Mouse (Mus musculus): Measurements from ENCODE around the gene Rpl14. TPM values are rescaled to one million over a fixed set of nuclear protein-coding genes. Genes with fewer than 3 reads are reported as not detected.

Gene Rpl14
- polyA plus RNA-seq, 1 experiment from 2014 or later: 375 TPM

DNA sequence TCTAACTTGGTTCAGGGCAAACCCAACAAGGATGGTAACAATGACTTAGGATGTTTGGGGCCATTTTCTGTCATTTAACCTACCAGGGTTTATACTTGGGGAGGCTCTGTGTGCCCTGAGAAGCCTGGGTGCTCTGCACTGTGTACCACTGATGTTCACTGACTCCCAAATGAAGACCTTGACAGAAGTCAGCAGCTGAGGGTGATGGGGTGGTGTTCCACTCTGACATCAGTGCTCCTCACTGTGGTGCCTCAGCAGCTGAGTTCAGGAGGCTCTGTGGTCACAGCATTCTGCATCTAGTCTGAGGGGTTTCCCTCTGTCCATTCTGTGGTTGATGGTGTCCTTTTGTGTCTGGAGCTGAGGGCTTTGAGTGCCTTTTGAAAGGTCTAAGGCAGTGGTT lies 39.8 kb downstream of the Rpl14 start:
- no peak for ATAC-seq (replicated peaks; ENCODE audit: extremely low read depth, insufficient read depth, low FRiP score)
- Histone ChIP-seq H3K9me3 (replicated peaks; ENCODE audit: control insufficient read depth, low read length) (peaks cover 14% of the 10 kb centered on the region), H3K27me3 (ENCODE audit: control insufficient read depth, insufficient read depth, low read length) (no peaks in the 10 kb centered on the region), H3K4me2 (ENCODE audit: low read depth, low read length) (no peak overlapping the region), H3K36me3 (ENCODE audit: control insufficient read depth, insufficient read depth) (no peaks in the 10 kb centered on the region), H3K4me3 (ENCODE audit: low read length) (no peak overlapping the region), H3K4me1 (ENCODE audit: control insufficient read depth, insufficient read depth, low read length) (no peaks in the 10 kb centered on the region), H3K9ac (ENCODE audit: low read length) (no peak overlapping the region), H3K27ac (ENCODE audit: low read length) (no peak overlapping the region)

DNA sequence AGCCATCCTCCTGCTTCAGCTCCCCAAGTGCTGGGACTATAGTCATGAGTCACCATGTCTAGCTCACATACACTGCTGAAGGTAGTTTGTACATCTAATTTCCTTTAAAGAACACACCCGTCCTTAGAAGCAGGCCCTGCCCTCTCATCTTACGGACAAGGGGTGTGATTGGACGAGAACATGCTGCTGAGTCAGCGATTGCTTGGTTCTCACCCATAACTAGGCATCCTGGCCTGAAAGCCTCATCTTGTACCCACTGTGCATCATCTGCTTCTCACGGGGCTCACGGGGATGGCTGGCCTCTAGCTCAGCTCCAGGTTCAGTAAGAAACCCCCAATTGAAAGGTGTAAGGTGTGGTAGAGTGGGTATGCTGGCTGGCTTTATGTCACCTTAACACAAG lies 42.8 kb downstream of the Rpl14 start:
- WGBS: 89% methylated on average over 6 of the region's 6 CpGs
- H3K9ac ChIP-seq (ENCODE audit: low read length): no peak overlapping the region
- no peak overlapping the region for H3K27ac ChIP-seq (ENCODE audit: low read length)
- no peaks in the 10 kb centered on the region for H3K9me3 ChIP-seq (replicated peaks; ENCODE audit: control insufficient read depth, low read length)
- H3K4me1 ChIP-seq (ENCODE audit: control insufficient read depth, insufficient read depth, low read length): no peaks in the 10 kb centered on the region
- no peaks in the 10 kb centered on the region for H3K36me3 ChIP-seq (ENCODE audit: control insufficient read depth, insufficient read depth)
- H3K4me2 ChIP-seq (ENCODE audit: low read depth, low read length): no peak overlapping the region
- no peaks in the 10 kb centered on the region for H3K27me3 ChIP-seq (ENCODE audit: control insufficient read depth, insufficient read depth, low read length)
- no peak overlapping the region for H3K4me3 ChIP-seq (ENCODE audit: low read length)
- no peak for ATAC-seq (replicated peaks; ENCODE audit: extremely low read depth, insufficient read depth, low FRiP score)

DNA sequence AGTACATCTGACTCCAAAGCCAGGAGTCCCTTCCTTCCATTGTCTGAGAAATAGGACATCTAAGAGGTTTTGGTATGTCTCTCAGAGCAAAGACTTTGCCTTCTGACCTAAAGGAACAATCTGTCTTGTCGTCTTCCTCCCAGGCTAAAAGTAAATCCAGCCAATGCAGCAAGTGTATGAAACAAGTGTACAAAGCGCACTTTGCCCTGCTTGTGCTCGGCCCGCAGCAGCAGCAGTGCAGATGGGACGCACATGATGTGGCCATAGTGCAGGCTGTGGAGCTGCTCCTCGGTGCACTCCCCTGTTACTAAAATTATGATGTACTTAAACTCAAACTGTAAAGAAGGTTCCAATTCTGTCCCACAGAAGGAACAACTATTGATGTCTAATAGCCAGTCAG lies 46.9 kb downstream of the Rpl14 start:
- Histone ChIP-seq H3K4me1 (ENCODE audit: control insufficient read depth, insufficient read depth, low read length) (peaks cover 2% of the 10 kb centered on the region; the same call in 1 of the 2 replicates), H3K4me3 (ENCODE audit: low read length) (no peak overlapping the region), H3K27me3 (ENCODE audit: control insufficient read depth, insufficient read depth, low read length) (0 out of 2 replicates have a peak, but pooled peaks cover 6% of the 10 kb centered on the region), H3K27ac (ENCODE audit: low read length) (no peak overlapping the region), H3K9me3 (replicated peaks; ENCODE audit: control insufficient read depth, low read length) (peaks cover 10% of the 10 kb centered on the region), H3K9ac (ENCODE audit: low read length) (no peak overlapping the region), H3K36me3 (ENCODE audit: control insufficient read depth, insufficient read depth) (no peaks in the 10 kb centered on the region), H3K4me2 (ENCODE audit: low read depth, low read length) (no peak overlapping the region)
- ATAC-seq (replicated peaks; ENCODE audit: extremely low read depth, insufficient read depth, low FRiP score): no peak
- 79% methylated on average over 6 of the region's 6 CpGs for WGBS

DNA sequence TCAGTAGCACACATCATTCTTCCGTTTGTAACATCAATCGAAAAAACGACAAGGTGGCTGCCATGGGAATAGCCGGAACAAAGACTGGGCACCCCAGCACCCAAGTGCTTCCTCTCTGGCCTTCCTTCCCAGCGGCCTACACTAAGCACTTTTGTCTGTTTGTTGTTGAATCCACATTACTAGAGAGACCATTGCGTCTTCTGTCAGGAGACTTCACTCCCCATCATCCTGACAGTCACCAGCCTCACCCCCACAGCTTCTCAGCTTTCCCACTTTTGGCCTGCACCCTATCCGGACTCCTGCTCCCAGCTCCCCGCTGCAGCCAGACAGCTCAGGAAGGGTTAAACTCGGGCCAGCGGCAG lies 48.1 kb downstream of the Rpl14 start:
- H3K9ac ChIP-seq (ENCODE audit: low read length): peak overlapping the region; percentile 8; the same call in 1 of the 2 replicates
- H3K27ac ChIP-seq (ENCODE audit: low read length): no peak overlapping the region

DNA sequence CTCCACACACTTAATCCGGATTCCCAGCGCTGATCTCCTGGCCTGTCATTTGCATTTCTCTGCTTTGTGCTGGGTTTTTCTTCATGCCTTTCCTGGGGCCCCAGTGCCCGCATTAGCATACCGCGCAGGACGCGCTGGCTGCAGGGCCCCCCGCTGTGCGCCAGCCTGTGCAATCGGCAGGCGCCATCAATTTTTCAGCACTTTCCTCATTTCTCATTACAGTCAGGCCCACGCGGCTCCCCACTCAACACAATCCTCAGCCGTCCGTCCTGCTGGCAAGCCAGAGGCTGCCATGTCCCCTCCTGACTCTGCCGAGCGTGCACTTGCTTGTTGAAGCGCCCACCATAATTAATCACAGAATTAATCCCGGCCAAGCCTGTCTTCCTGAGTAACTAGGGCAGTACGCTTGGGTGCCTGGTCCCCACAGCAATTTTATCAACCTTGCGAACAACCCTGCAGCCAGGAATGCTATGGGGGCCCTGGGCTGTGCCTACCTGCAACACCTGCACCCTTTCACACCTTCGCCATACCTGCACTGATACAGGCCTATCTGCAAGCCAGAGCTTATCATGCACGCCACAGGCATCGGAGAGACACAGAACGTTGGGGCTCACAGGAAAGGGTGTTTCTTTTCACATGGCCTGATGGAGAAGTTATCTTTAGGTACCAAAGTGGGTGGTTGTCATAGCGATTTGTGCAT lies 48.6 kb downstream of the Rpl14 start:
- Histone ChIP-seq H3K36me3 (ENCODE audit: control insufficient read depth, insufficient read depth) (no peaks in the 10 kb centered on the region), H3K4me2 (ENCODE audit: low read depth, low read length) (peak overlapping the region; percentile 64), H3K4me3 (ENCODE audit: low read length) (peak overlapping the region; percentile 26), H3K9me3 (replicated peaks; ENCODE audit: control insufficient read depth, low read length) (peaks cover 18% of the 10 kb centered on the region), H3K27ac (ENCODE audit: low read length) (no peak overlapping the region), H3K27me3 (ENCODE audit: control insufficient read depth, insufficient read depth, low read length) (0 out of 2 replicates have a peak, but pooled peaks cover 6% of the 10 kb centered on the region), H3K9ac (ENCODE audit: low read length) (peak overlapping the region; percentile 8; the same call in 1 of the 2 replicates), H3K4me1 (ENCODE audit: control insufficient read depth, insufficient read depth, low read length) (peaks cover 2% of the 10 kb centered on the region; the same call in 1 of the 2 replicates)
- WGBS: 8% methylated on average over 26 of the region's 26 CpGs
- ATAC-seq (replicated peaks; ENCODE audit: extremely low read depth, insufficient read depth, low FRiP score): no peak

More for the DNA sequence above, 48.1 kb downstream of the Rpl14 start:
- ATAC-seq (replicated peaks; ENCODE audit: extremely low read depth, insufficient read depth, low FRiP score): no peak
- Histone ChIP-seq H3K36me3 (ENCODE audit: control insufficient read depth, insufficient read depth) (no peaks in the 10 kb centered on the region), H3K4me2 (ENCODE audit: low read depth, low read length) (peak overlapping the region; percentile 64), H3K9me3 (replicated peaks; ENCODE audit: control insufficient read depth, low read length) (peaks cover 13% of the 10 kb centered on the region), H3K4me3 (ENCODE audit: low read length) (peak overlapping the region; percentile 26), H3K27me3 (ENCODE audit: control insufficient read depth, insufficient read depth, low read length) (0 out of 2 replicates have a peak, but pooled peaks cover 6% of the 10 kb centered on the region), H3K4me1 (ENCODE audit: control insufficient read depth, insufficient read depth, low read length) (peaks cover 2% of the 10 kb centered on the region; the same call in 1 of the 2 replicates)
- WGBS: 17% methylated on average over 10 of the region's 10 CpGs

DNA sequence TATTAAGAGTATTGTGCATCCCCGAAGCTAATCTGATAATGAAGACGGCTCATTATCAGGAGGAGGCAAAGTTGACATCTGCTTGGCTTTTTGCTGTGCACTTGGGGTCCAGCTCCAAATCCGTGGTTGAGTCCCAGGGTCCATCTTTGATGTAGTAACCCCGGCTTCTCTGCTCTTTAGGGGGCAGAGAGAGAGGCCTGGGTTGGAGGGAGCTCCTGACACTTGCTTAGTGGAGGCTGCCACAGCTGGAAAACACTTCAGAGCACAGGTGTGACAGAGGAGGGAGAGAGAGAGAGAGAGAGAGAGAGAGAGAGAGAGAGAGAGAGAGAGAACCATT lies 49.1 kb downstream of the Rpl14 start:
- Histone ChIP-seq H3K9ac (ENCODE audit: low read length) (no peak overlapping the region), H3K4me2 (ENCODE audit: low read depth, low read length) (no peak overlapping the region), H3K27ac (ENCODE audit: low read length) (no peak overlapping the region), H3K9me3 (replicated peaks; ENCODE audit: control insufficient read depth, low read length) (peaks cover 21% of the 10 kb centered on the region), H3K27me3 (ENCODE audit: control insufficient read depth, insufficient read depth, low read length) (0 out of 2 replicates have a peak, but pooled peaks cover 6% of the 10 kb centered on the region), H3K4me3 (ENCODE audit: low read length) (no peak overlapping the region), H3K36me3 (ENCODE audit: control insufficient read depth, insufficient read depth) (no peaks in the 10 kb centered on the region), H3K4me1 (ENCODE audit: control insufficient read depth, insufficient read depth, low read length) (peaks cover 2% of the 10 kb centered on the region; the same call in 1 of the 2 replicates)
- ATAC-seq (replicated peaks; ENCODE audit: extremely low read depth, insufficient read depth, low FRiP score): no peak
- WGBS: 41% methylated on average over 4 of the region's 4 CpGs

Other genes starting within 250 kb of the Rpl14 start
- gene Eif1b, start 79.2 kb upstream of the Rpl14 start, polyA plus RNA-seq (2015; fragmentation: Nextera tagmentation; extraction: Ambion mirVana): 132 and 140 TPM in 2 replicates
- 0.17 and 0.84 TPM in 2 replicates for gene Entpd3, start 31.6 kb upstream of the Rpl14 start, polyA plus RNA-seq (2015; fragmentation: Nextera tagmentation; extraction: Ambion mirVana)